Mouse (Mus musculus) macrophage (primary cell): Measurements from ENCODE around the gene Gm4756. TPM values are rescaled to one million over a fixed set of nuclear protein-coding genes. Genes with fewer than 3 reads are reported as not detected.
"Not testable (repeated sequence)": the region's sequence is repeated elsewhere in the genome, so short reads cannot be mapped to it uniquely, and the experiment has no call there.

Experiments used
- H3K27ac ChIP-seq: fragments of 350-480 bp; formaldehyde crosslinking; 2 replicates; pipeline ENCODE4 v1.9.0; 2021
- H3K36me3 ChIP-seq: fragments of 350-480 bp; formaldehyde crosslinking; 2 replicates; pipeline ENCODE4 v1.9.0; 2021; ENCODE audit errors: inconsistent target
- H3K4me3 ChIP-seq: fragments of 350-480 bp; formaldehyde crosslinking; 2 replicates; pipeline ENCODE4 v1.9.0; 2021; ENCODE audit errors: inconsistent target
- H3K79me2 ChIP-seq: fragments of 350-480 bp; formaldehyde crosslinking; 2 replicates; pipeline ENCODE4 v1.9.0; 2021; ENCODE audit errors: inconsistent target
- WGBS: methylation state at CpG from one replicate; pipeline ENCODE4 v1.1.7; 2026; ENCODE audit warnings: inconsistent platforms; ENCODE audit not compliant: missing documents; 5-methylcytosine and 5-hydroxymethylcytosine counted together
- polyA plus RNA-seq: library from polyadenylated mRNA; stranded (reverse); fragments of 250-400 nt; gene quantifications from 3 replicates; pipeline ENCODE4 v1.2.4, GENCODE M21; 2018; ENCODE audit warnings: inconsistent platforms

Gene Gm4756
- polyA plus RNA-seq, 1 experiment from 2014 or later, result not detected

- H3K27ac ChIP-seq, H3K4me3 ChIP-seq, H3K36me3 ChIP-seq, H3K79me2 ChIP-seq: not testable (repeated sequence)
- WGBS, result 60% methylated on average over 2 of the region's 2 CpGs
These were observed 50.7 kb downstream of the Gm4756 start for GRCm38 (mm10) chr12:72598731-72599130.

- H3K4me3 ChIP-seq, result no peak overlapping the region
- WGBS, result 100% methylated on average over 2 of the region's 2 CpGs
- no peaks in the 10 kb centered on the region for H3K36me3 ChIP-seq
- no peaks in the 10 kb centered on the region for H3K79me2 ChIP-seq
- no peak overlapping the region for H3K27ac ChIP-seq
These were observed 55.5 kb downstream of the Gm4756 start for GRCm38 (mm10) chr12:72594001-72594400.

- Histone ChIP-seq H3K79me2 (no peaks in the 10 kb centered on the region), H3K27ac (no peak overlapping the region), H3K36me3 (no peaks in the 10 kb centered on the region), H3K4me3 (no peak overlapping the region)
These were observed 56.5 kb downstream of the Gm4756 start for GRCm38 (mm10) chr12:72592991-72593390.

GRCm38 (mm10) chr12:72585339-72585738 lies 64.1 kb downstream of the Gm4756 start:
- 71% methylated on average over 1 of the region's 1 CpGs for WGBS
- Histone ChIP-seq H3K4me3 (no peak overlapping the region), H3K79me2 (no peaks in the 10 kb centered on the region), H3K27ac (no peak overlapping the region), H3K36me3 (no peaks in the 10 kb centered on the region)

GRCm38 (mm10) chr12:72583099-72583498 lies 66.4 kb downstream of the Gm4756 start:
- 79% methylated on average over 2 of the region's 2 CpGs for WGBS

GRCm38 (mm10) chr12:72582021-72582420 lies 67.4 kb downstream of the Gm4756 start:
- Histone ChIP-seq H3K4me3 (no peak overlapping the region), H3K79me2 (no peaks in the 10 kb centered on the region), H3K36me3 (no peaks in the 10 kb centered on the region), H3K27ac (no peak overlapping the region)
- 93% methylated on average over 3 of the region's 3 CpGs for WGBS

More at GRCm38 (mm10) chr12:72583099-72583498, 66.4 kb downstream of the Gm4756 start:
- H3K36me3 ChIP-seq, result no peaks in the 10 kb centered on the region
- no peaks in the 10 kb centered on the region for H3K79me2 ChIP-seq
- H3K4me3 ChIP-seq, result no peak overlapping the region
- no peak overlapping the region for H3K27ac ChIP-seq

- 93% methylated on average over 4 of the region's 4 CpGs for WGBS
- Histone ChIP-seq H3K4me3 (no peak overlapping the region), H3K27ac (no peak overlapping the region), H3K79me2 (no peaks in the 10 kb centered on the region), H3K36me3 (no peaks in the 10 kb centered on the region)
These were observed 85.1 kb downstream of the Gm4756 start for GRCm38 (mm10) chr12:72564281-72564795.

GRCm38 (mm10) chr12:72554347-72554746 lies 95.1 kb downstream of the Gm4756 start:
- no peaks in the 10 kb centered on the region for H3K36me3 ChIP-seq
- no peak overlapping the region for H3K4me3 ChIP-seq
- WGBS, result 95% methylated on average over 4 of the region's 4 CpGs
- no peaks in the 10 kb centered on the region for H3K79me2 ChIP-seq
- H3K27ac ChIP-seq, result no peak overlapping the region

- Histone ChIP-seq H3K79me2 (peaks cover 32% of the 10 kb centered on the region; the same call in 1 of the 2 replicates), H3K36me3 (no peaks in the 10 kb centered on the region), H3K4me3 (no peak overlapping the region), H3K27ac (no peak overlapping the region)
- 96% methylated on average over 10 of the region's 10 CpGs for WGBS
These were observed 110.9 kb downstream of the Gm4756 start for GRCm38 (mm10) chr12:72538571-72538970.

GRCm38 (mm10) chr12:72536021-72536597 lies 113.4 kb downstream of the Gm4756 start, which contains the start of gene Pcnx4:
TSS of gene Pcnx4 (plus strand) at chr12:72536383.
- no peaks in the 10 kb centered on the region for H3K36me3 ChIP-seq
- peak within 1 kb of the TSS; percentile 75 for H3K4me3 ChIP-seq
- under 1% methylated on average over 45 of the region's 45 CpGs for WGBS
- H3K27ac ChIP-seq, result no peak within 1 kb of the TSS
- peaks cover 32% of the 10 kb centered on the region; the same call in 1 of the 2 replicates for H3K79me2 ChIP-seq

- Histone ChIP-seq H3K4me3 (no peak overlapping the region), H3K36me3 (no peaks in the 10 kb centered on the region), H3K27ac (no peak overlapping the region), H3K79me2 (peaks cover 32% of the 10 kb centered on the region; the same call in 1 of the 2 replicates)
- 89% methylated on average over 3 of the region's 3 CpGs for WGBS
These were observed 113.9 kb downstream of the Gm4756 start for GRCm38 (mm10) chr12:72535599-72535998.

- no peak overlapping the region for H3K27ac ChIP-seq
- no peaks in the 10 kb centered on the region for H3K36me3 ChIP-seq
- peaks cover 26% of the 10 kb centered on the region; the same call in 1 of the 2 replicates for H3K79me2 ChIP-seq
- WGBS, result 45% methylated on average over 6 of the region's 6 CpGs
- no peak overlapping the region for H3K4me3 ChIP-seq
These were observed 115.5 kb downstream of the Gm4756 start for GRCm38 (mm10) chr12:72533986-72534385.

GRCm38 (mm10) chr12:72532303-72532702 lies 117.2 kb downstream of the Gm4756 start:
- H3K36me3 ChIP-seq, result no peaks in the 10 kb centered on the region
- H3K4me3 ChIP-seq, result no peak overlapping the region
- peaks cover 10% of the 10 kb centered on the region; the same call in 1 of the 2 replicates for H3K79me2 ChIP-seq
- WGBS, result 98% methylated on average over 7 of the region's 7 CpGs
- H3K27ac ChIP-seq, result no peak overlapping the region
